Mouse (Mus musculus) layer of hippocampus, adult 9-10 months (tissue): ENCODE measurements at regions not wholly inside any gene's neighbourhood (a gene's known extent, or its start where the extent isn't known, plus 50 kb on each side); places are given as distances from the start of the nearest gene placed in this dataset.
A peak's percentile ranks its signal among the peaks of the same experiment; 100 is the strongest.

ENCODE experiments used
- DNase-seq: peaks from one replicate; pipeline ENCODE4 v3.0.0; 2022; ENCODE audit warnings: low spot score

DNA sequence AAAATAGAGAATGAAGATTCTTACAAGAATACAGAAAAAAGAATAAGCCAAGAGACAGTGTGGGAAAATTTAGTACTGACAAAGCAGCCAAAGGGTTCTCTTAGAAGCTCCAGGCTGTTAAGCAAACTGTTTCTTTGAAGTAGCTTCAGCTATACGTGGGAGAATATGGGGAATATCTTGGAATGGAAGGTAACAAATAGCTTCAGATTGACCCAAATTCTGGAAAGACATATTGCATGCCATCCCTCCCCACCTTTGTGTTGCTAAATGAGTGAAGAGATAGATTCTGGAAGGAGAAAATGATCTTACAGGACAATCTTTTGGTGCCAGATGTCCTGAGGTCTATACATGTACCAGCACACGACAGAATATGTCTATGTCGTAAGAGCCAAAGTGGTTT, 591.9 kb upstream of the Cdh6 start:
- DNase-seq, result no peak

- no peak for DNase-seq
Observed at GRCm38 (mm10) chr15:13764587-13764986, 591.1 kb upstream of the Cdh6 start.

DNA sequence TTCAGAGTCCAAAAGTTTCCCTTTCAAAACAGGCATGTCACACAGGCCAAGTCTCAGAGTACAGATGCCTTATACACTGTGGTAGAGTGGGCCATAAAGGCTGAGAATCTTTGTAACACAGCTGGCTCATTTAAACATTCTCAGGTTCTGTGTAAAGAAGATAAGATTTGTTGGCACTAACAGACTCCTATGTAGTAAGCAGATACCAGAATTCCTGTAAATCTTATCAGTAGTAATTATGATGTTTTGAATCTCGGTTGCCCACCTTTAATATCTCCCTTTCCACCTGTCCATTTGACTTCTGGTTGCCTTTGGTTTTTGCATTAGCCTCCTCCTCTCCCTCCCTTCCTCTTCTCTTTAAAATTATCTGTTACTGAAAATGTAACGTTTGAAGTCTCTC, 573.1 kb upstream of the Cdh6 start:
- no peak for DNase-seq

- DNase-seq, result no peak
Observed at GRCm38 (mm10) chr15:13706276-13706675, 532.8 kb upstream of the Cdh6 start.

- no peak for DNase-seq
Observed at GRCm38 (mm10) chr15:13705187-13705586, 531.7 kb upstream of the Cdh6 start.

DNA sequence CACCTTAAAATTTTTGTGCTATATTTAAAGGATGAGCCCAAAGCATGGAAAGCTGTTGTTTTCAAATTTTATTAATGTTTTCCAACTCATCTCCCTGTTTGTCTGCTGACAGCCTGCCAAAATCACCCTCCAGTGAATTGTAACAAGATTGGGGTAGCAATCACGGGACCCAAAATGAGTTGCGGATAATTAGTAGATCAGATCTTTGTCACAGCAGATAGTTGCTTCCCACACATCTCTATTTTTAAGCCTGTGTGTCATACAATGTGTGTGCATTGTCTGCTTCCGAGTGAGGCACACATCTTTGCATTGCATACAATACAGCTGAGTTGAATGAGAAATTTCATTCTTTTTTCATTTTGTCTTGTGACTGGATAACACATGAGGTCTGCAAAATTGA, 494.7 kb upstream of the Cdh6 start:
- peak; percentile 38 for DNase-seq

DNA sequence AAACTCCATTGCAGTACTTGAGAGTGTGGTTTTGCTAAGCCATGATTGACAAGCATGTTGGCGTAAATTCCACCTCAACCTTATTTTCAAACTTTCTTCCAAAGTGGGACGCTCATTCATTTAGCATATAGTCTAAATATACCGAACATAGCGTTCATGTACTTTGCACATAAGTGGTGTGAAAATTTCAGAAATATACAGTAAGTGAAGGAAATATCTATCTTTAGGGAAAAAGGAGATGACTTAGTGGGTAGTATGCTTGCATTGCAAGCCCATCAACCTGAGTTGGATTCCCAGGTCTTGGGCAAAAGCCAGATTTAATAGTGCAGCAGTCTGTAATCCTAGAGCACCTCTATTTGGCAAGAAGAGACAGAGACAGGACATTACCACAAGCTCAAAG, 493.8 kb upstream of the Cdh6 start:
- DNase-seq, result no peak

GRCm38 (mm10) chr15:13662275-13662674, 488.8 kb upstream of the Cdh6 start:
- DNase-seq, result no peak

GRCm38 (mm10) chr15:13655038-13655437, 481.6 kb upstream of the Cdh6 start:
- DNase-seq, result no peak

DNA sequence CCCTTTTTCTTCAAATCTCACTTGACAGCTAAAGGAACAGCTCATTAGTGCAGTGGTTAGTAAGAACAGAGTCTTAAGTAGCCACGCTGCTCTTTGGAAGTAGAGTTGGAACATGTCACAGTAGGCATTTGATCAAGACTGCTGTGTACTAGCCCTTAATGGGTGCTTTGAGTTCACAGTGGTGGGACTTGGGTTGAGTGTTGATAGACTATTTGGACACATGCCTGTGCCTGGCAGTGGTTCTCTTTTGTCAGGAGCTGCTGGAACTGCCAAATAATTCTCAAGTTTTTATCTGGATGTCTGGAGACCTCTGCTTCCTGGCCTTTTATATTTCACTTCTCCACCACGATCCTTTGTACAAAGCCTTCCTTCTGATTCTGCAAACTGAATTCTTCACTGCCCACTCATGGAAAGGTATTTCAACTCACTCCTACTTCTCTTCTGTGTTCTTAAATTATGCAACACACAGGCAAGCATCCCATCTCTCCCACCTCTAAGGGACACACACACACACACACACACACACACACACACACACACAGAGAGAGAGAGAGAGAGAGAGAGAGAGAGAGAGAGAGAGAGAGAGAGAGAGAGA, 462.0 kb upstream of the Cdh6 start:
- DNase-seq, result no peak

DNA sequence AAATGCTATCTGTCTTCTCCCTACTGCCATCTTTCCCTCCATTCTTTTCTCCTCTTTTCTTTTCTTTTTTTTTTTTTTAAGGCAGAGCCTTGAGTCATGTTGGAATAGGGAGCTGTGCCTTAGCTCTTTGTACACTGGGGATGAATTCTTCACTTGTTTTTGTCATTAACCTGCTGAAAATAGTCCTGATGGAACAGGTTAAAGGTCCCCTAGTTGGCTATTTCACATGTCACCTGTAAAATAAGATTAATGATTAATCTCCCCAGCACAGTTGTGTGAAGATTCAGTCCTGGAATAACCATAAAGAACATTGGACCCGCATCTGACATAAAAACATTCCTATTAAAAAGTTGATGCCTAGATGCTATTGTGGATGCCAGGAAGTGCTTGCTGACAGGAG, 428.7 kb upstream of the Cdh6 start:
- no peak for DNase-seq

DNA sequence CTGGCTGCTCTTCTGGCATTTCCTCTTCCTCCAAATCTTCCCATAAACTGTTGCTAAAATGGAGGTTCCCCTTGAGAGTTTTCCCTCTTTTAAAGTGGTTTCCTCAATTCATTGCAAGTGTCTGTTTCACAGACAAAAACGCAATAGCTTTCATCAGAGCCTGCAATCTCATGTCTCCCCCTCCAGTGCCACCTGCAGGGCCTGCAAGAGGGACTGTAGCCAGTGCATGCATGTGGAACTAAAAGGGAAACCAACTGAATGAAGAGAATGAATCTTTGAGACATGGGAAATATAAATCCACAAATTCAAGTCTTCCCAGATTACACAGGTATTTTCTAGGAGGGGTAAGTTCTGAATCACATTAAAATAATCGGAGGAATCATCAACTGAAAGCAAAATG, 424.4 kb upstream of the Cdh6 start:
- no peak for DNase-seq

DNA sequence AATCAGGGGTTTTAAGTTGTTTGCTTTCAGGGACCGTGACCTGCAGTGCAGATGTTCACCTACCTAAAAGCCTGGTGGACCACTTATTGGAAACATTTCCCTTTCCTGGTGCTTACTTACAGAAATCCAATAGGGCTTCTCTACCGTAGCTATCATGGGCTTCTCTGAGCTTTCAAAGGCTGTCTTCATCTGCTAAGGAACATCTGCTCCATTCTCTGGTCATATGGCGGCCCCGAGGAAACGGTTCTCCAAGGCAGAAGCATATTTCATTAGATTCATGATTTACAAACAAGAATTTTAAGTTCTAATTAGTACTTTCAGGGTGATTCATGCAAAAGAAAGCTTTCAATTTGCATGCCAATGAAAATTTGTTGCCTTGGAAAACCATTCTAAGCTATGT, 420.3 kb upstream of the Cdh6 start:
- peak; percentile 6 for DNase-seq

- DNase-seq, result no peak
Observed at GRCm38 (mm10) chr15:13590864-13591263, 417.4 kb upstream of the Cdh6 start.

GRCm38 (mm10) chr15:13583300-13583699, 409.8 kb upstream of the Cdh6 start:
- DNase-seq, result no peak

DNA sequence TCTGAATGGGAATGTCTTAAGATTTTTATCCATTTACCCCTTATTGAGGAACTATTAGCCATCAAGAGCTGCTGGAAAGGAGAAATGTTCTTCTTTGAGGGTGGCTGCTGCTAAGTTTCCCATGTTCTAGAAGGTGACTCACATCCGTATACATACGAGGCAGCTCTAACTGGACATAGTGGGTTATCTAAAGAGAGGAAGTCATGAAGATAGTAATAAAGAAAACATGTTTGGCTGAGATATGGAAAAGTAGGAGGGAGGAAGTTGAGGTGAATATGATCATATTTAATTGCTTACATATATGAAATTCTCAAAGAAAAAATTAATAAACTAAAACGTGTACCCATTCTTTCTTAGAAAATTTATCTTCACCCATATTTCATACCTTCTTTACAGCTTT, 408.7 kb upstream of the Cdh6 start:
- DNase-seq, result no peak

DNA sequence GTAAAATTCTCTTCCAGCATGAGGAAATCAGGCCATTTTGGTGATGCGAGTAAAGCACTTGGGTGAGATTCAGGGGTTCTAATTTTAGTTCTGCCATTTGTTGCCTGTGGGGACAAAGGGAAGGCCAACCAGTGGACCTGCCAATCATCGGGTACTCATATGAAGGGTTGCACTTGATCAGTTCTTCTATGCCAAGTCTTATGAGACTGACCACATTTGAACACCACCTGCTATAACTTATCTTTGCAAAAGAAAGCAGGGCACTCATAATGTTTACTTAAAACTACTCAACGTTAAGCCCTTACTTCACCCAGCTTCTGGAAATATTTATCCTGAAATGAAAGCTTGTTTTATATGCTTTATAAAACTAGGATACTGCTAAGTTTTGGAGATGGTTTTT, 400.1 kb upstream of the Cdh6 start:
- DNase-seq, result no peak

DNA sequence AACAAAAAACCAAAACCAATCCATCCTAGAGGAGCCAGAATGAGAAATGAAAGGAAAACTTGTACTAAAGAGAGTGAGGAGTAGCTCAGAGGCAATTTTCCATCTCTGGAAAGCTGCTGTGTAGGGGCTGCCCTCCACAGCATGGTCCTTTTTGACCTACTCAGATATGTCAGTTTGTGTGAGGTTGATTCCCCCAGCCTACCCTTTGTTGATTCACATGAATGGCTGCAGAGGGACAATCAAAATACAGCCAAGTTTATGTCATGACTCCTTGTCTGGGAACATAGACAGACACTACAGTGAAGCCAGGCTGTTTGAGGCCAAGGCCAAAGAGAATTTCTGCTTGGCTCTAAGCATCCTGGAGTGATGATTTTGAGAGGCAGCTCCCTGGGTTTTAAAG, 387.4 kb upstream of the Cdh6 start:
- DNase-seq, result no peak

DNA sequence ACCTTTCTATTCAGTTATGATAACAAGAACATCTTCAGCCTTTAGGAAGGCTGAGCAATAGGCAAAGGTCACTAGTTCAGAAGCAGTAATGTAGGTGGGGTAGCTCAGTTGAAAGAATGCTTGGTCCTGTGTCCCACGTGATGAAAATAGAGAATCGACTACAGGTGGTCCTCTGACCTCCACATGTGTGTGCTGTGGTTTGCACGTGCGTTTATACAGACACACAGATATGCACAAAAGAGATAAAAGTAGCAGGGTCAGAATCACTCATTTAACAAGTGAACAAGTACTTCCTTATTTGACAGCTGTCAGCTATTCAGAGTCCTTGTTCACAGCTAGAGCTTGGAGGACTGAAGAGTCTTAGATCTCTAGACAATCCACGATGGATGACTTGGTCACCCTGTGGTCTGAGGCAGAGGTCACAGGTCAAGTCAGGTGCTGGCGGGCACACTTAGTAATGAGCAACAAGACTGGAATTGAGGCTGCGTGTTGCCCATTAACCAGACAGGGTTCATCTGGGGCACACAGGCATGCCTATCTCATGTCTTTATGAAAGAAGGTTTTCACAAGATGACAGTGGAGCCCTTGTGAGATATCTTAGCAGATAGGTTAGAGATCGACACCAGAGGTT, 375.8 kb upstream of the Cdh6 start:
- no peak for DNase-seq

DNA sequence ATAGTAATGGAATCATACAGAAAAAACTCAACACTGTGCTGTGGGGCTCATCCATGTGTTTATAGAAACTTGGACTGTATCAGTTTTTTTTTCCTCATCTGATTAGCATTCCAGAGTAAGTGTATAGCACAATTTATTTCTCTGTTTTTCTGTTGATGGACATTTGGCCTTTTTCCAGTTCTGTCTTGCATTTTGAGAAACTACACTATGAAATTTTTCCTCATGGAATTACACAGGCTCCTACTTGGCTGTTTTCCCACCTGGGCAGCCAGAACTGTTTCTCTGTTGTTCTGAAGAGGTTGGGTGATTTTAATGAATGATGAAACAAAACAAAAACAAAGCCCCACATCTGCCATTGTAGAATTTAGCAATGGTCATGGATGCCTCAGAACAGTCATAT, 366.6 kb upstream of the Cdh6 start:
- DNase-seq, result no peak

DNA sequence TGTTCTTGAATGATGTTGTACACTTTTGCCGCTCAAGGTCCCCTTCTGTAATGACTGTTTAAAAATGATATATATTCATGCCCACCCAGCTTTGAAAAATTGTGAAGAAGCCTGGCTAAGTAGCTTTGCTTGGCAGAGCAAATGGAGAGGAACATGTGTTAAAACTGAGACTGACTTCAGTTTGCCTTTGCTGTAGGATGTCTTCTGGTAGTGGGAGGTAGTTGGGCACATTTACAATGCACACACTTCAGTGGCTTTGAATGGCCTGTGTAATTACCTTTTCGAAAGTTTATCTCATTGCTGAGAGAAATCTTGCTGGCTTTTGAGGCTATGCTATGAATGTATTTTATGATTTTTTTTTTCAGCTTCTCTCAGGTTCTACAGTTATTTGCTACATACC, 360.5 kb upstream of the Cdh6 start:
- no peak for DNase-seq

GRCm38 (mm10) chr15:13529960-13530359, 356.5 kb upstream of the Cdh6 start:
- DNase-seq, result no peak

- no peak for DNase-seq
Observed at GRCm38 (mm10) chr15:13529050-13529449, 355.6 kb upstream of the Cdh6 start.
